Mouse (Mus musculus) adrenal gland, adult 2 months (tissue): ENCODE results near the gene Tagln2. TPM values are rescaled to one million over a fixed set of nuclear protein-coding genes. Genes with fewer than 3 reads are reported as not detected.
A peak's percentile ranks its signal among the peaks of the same experiment; 100 is the strongest.

Source experiments
- DNase-seq: peaks from one replicate; pipeline ENCODE4 v3.0.0; 2021
- long read RNA-seq: library from polyadenylated mRNA; stranded (forward); transcript quantifications from one replicate; pipeline ENCODE4 v2.0.0, GENCODE M21; 2021
- polyA plus RNA-seq: library from polyadenylated mRNA; depleted of rRNA; stranded (reverse); fragments of >200 nt; gene quantifications from 2 replicates; pipeline ENCODE4 v1.2.3, GENCODE M21; 2012; rRNA removed
- total RNA-seq, 2 experiments: library from RNA; stranded (reverse); gene quantifications; 2 replicates each; pipeline ENCODE4 v1.2.3; 2021

Tagln2 gene
- total RNA-seq (100 to 1,000 TPM in 1 of 2 experiments, 10 to 100 TPM in 1; 60.9 to 108 TPM), polyA plus RNA-seq (89.5 and 121 TPM in 2 replicates)
- long read RNA-seq, transcript Tagln2-202 (5 exons, 1,586 nt), result major isoform, 43 of 51 reads
- long read RNA-seq, partial matches to known transcripts, result 1 of 51 reads
- long read RNA-seq, other reads (novel, unspliced or antisense), result 4 of 51 reads

- peak; percentile 91 for DNase-seq
These were observed at the start of gene Tagln2 for GRCm38 (mm10) chr1:172499765-172500441. Tagln2 (plus strand) TSS chr1:172500047.

- no peak for DNase-seq
These were observed 49.6 kb upstream of the Tagln2 start for GRCm38 (mm10) chr1:172450226-172450625.

- no peak for DNase-seq
These were observed 48.9 kb upstream of the Tagln2 start for GRCm38 (mm10) chr1:172450848-172451470.

- DNase-seq, result no peak
These were observed 46.9 kb upstream of the Tagln2 start for GRCm38 (mm10) chr1:172452911-172453310.

- DNase-seq, result no peak
These were observed 46.0 kb upstream of the Tagln2 start for GRCm38 (mm10) chr1:172453810-172454209.

GRCm38 (mm10) chr1:172455416-172455815, 44.4 kb upstream of the Tagln2 start:
- no peak for DNase-seq

GRCm38 (mm10) chr1:172456001-172456677, 43.7 kb upstream of the Tagln2 start:
- DNase-seq, result peak; percentile 27

GRCm38 (mm10) chr1:172457196-172457595, 42.7 kb upstream of the Tagln2 start:
- no peak for DNase-seq

- DNase-seq, result no peak
These were observed 41.8 kb upstream of the Tagln2 start for GRCm38 (mm10) chr1:172458041-172458440.

GRCm38 (mm10) chr1:172461602-172462001, 38.2 kb upstream of the Tagln2 start:
- DNase-seq, result no peak

- no peak for DNase-seq
These were observed 37.3 kb upstream of the Tagln2 start for GRCm38 (mm10) chr1:172462534-172462933.

- DNase-seq, result no peak
These were observed 36.2 kb upstream of the Tagln2 start for GRCm38 (mm10) chr1:172463387-172464333.

GRCm38 (mm10) chr1:172468301-172468877, 31.5 kb upstream of the Tagln2 start:
- no peak for DNase-seq

- DNase-seq, result no peak
These were observed 30.5 kb upstream of the Tagln2 start for GRCm38 (mm10) chr1:172469373-172469772.

- DNase-seq, result no peak
These were observed 29.9 kb upstream of the Tagln2 start for GRCm38 (mm10) chr1:172469810-172470448.

GRCm38 (mm10) chr1:172472909-172473308, 26.9 kb upstream of the Tagln2 start:
- DNase-seq, result no peak

- no peak for DNase-seq
These were observed 25.7 kb upstream of the Tagln2 start for GRCm38 (mm10) chr1:172474196-172474595.

- DNase-seq, result no peak
These were observed 24.6 kb upstream of the Tagln2 start, which contains the start of gene Slamf9 for GRCm38 (mm10) chr1:172475054-172475741. Slamf9 (plus strand) TSS chr1:172475358.

GRCm38 (mm10) chr1:172478020-172478419, 21.8 kb upstream of the Tagln2 start:
- no peak for DNase-seq

GRCm38 (mm10) chr1:172480376-172480775, 19.5 kb upstream of the Tagln2 start:
- no peak for DNase-seq
